Mouse (Mus musculus): Measurements from ENCODE around the gene Ipo13. TPM values are rescaled to one million over a fixed set of nuclear protein-coding genes. Genes with fewer than 3 reads are reported as not detected.

Ipo13 gene
- polyA plus RNA-seq, 1 experiment from 2014 or later: 67.3 TPM

GRCm38 (mm10) chr4:117849063-117849462 lies 65.7 kb downstream of the Ipo13 start:
- Histone ChIP-seq H3K27me3 (ENCODE audit: poor library complexity, severe bottlenecking) (no peaks in the 10 kb centered on the region), H3K27ac (peak overlapping the region; percentile 71), H3K9me3 (no peaks in the 10 kb centered on the region), H3K36me3 (replicated peaks) (peaks cover 9% of the 10 kb centered on the region; the same call in 1 of the 2 replicates), H3K4me1 (peaks cover 34% of the 10 kb centered on the region), H3K4me3 (peak overlapping the region; percentile 16; the same call in 1 of the 2 replicates)
- WGBS: 58% methylated on average over 17 of the region's 17 CpGs
- DNase-seq (ENCODE audit: extremely low spot score, low spot score): no peak

- H3K4me3 ChIP-seq: no peak overlapping the region
- no peaks in the 10 kb centered on the region for H3K27me3 ChIP-seq (ENCODE audit: poor library complexity, severe bottlenecking)
- H3K4me1 ChIP-seq: peaks cover 34% of the 10 kb centered on the region
- H3K27ac ChIP-seq: peak overlapping the region; percentile 26; the same call in 1 of the 2 replicates
- WGBS: 37% methylated on average over 2 of the region's 2 CpGs
- peaks cover 11% of the 10 kb centered on the region; the same call in 1 of the 2 replicates for H3K36me3 ChIP-seq (replicated peaks)
- H3K9me3 ChIP-seq: no peaks in the 10 kb centered on the region
- no peak for DNase-seq (ENCODE audit: extremely low spot score, low spot score)
Observed at GRCm38 (mm10) chr4:117847011-117847410, 67.8 kb downstream of the Ipo13 start.

GRCm38 (mm10) chr4:117846261-117846660 lies 68.5 kb downstream of the Ipo13 start:
- Histone ChIP-seq H3K9me3 (no peaks in the 10 kb centered on the region), H3K36me3 (replicated peaks) (peaks cover 11% of the 10 kb centered on the region; the same call in 1 of the 2 replicates)

GRCm38 (mm10) chr4:117845316-117845715 lies 69.5 kb downstream of the Ipo13 start:
- 88% methylated on average over 11 of the region's 11 CpGs for WGBS
- Histone ChIP-seq H3K36me3 (replicated peaks) (peaks cover 11% of the 10 kb centered on the region; the same call in 1 of the 2 replicates), H3K27ac (no peak overlapping the region), H3K9me3 (no peaks in the 10 kb centered on the region), H3K27me3 (ENCODE audit: poor library complexity, severe bottlenecking) (no peaks in the 10 kb centered on the region), H3K4me1 (peaks cover 26% of the 10 kb centered on the region), H3K4me3 (no peak overlapping the region)
- no peak for DNase-seq (ENCODE audit: extremely low spot score, low spot score)

More at GRCm38 (mm10) chr4:117846261-117846660, 68.5 kb downstream of the Ipo13 start:
- H3K27ac ChIP-seq: no peak overlapping the region
- 95% methylated on average over 4 of the region's 4 CpGs for WGBS
- H3K4me1 ChIP-seq: peaks cover 34% of the 10 kb centered on the region
- no peak overlapping the region for H3K4me3 ChIP-seq
- no peaks in the 10 kb centered on the region for H3K27me3 ChIP-seq (ENCODE audit: poor library complexity, severe bottlenecking)
- no peak for DNase-seq (ENCODE audit: extremely low spot score, low spot score)

Other genes starting within 250 kb of the Ipo13 start
- gene Dmap1, start 232.7 kb downstream of the Ipo13 start, polyA plus RNA-seq (2016; fragmentation: Nextera tagmentation; extraction: Ambion mirVana): 72.3 and 76.1 TPM in 2 replicates
- not detected in 2 replicates for gene Gm12845, start 190.6 kb downstream of the Ipo13 start, polyA plus RNA-seq (2016; fragmentation: Nextera tagmentation; extraction: Ambion mirVana)
- not detected in 2 replicates for gene Klf17, start 149.4 kb downstream of the Ipo13 start, polyA plus RNA-seq (2016; fragmentation: Nextera tagmentation; extraction: Ambion mirVana)
- gene Slc6a9, start 80.5 kb downstream of the Ipo13 start, polyA plus RNA-seq (2016; fragmentation: Nextera tagmentation; extraction: Ambion mirVana): 7.0 and 9.1 TPM in 2 replicates
- gene Ccdc24, start 42.4 kb downstream of the Ipo13 start, polyA plus RNA-seq (2016; fragmentation: Nextera tagmentation; extraction: Ambion mirVana): 1.2 TPM in 2 replicates
- gene B4galt2, start 31.5 kb downstream of the Ipo13 start, polyA plus RNA-seq (2016; fragmentation: Nextera tagmentation; extraction: Ambion mirVana): 20.9 and 21.8 TPM in 2 replicates
- gene Atp6v0b, start 27.7 kb downstream of the Ipo13 start, polyA plus RNA-seq (2016; fragmentation: Nextera tagmentation; extraction: Ambion mirVana): 160 and 166 TPM in 2 replicates
- 29.1 and 29.3 TPM in 2 replicates for gene Dph2, start 23.0 kb downstream of the Ipo13 start, polyA plus RNA-seq (2016; fragmentation: Nextera tagmentation; extraction: Ambion mirVana)
- gene Artn, start 14.8 kb upstream of the Ipo13 start, polyA plus RNA-seq (2016; fragmentation: Nextera tagmentation; extraction: Ambion mirVana): 0.44 and 0.58 TPM in 2 replicates
- 5.8 and 5.9 TPM in 2 replicates for gene St3gal3, start 219.9 kb upstream of the Ipo13 start, polyA plus RNA-seq (2016; fragmentation: Nextera tagmentation; extraction: Ambion mirVana)

Measured in forebrain, embryonic 10.5 days (tissue).